Mouse (Mus musculus): ENCODE results near the gene Abcc4. TPM values are rescaled to one million over a fixed set of nuclear protein-coding genes. Genes with fewer than 3 reads are reported as not detected.

The Abcc4 gene
- polyA plus RNA-seq, 1 experiment from 2014 or later = 2.0 TPM

- Histone ChIP-seq H3K4me3 (ENCODE audit: low read depth, low read length) (peak overlapping the region; percentile 61), H3K9me3 (ENCODE audit: control insufficient read depth, low read length) (no peaks in the 10 kb centered on the region), H3K4me2 (ENCODE audit: low read depth, low read length) (peak overlapping the region; percentile 97), H3K27ac (ENCODE audit: low read depth, low read length) (0 out of 2 replicates have a peak overlapping the region, but pooled peaks have one; percentile 35), H3K36me3 (ENCODE audit: control insufficient read depth, insufficient read depth, low read length) (no peaks in the 10 kb centered on the region), H3K9ac (replicated peaks; ENCODE audit: low read depth, low read length) (peak overlapping the region; percentile 63), H3K4me1 (ENCODE audit: control insufficient read depth, insufficient read depth, low read length) (no peaks in the 10 kb centered on the region; the same call in 1 of the 2 replicates), H3K27me3 (ENCODE audit: control insufficient read depth, insufficient read depth, low read length) (0 out of 2 replicates have a peak, but pooled peaks cover 4% of the 10 kb centered on the region)
- WGBS = 2% methylated on average over 9 of the region's 10 CpGs
- peak; percentile 9 for ATAC-seq (ENCODE audit: low read depth)
These were observed 583 bp downstream of the Abcc4 start for GRCm38 (mm10) chr14:118705465-118705807.

DNA sequence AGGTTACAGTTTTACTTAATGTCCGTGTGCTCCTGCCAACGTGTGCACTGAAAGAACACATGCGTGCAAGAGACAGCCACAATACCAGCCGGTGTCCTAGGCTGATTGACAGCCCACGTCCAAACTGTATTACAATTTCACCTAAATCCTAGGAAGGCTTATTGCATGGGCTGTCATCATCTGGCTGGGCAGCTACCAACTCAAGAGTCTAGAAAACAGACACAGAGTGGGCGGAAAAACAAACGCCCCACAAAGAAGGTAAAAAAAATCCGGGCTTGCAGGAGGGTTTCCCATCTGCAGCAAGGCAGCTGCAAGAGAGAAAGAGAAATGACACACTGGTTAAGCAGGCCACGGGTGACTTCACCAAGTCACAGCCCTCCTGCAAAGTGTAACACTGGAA lies 2.7 kb downstream of the Abcc4 start:
- 80% methylated on average over 9 of the region's 9 CpGs for WGBS
- no peak overlapping the region for H3K4me2 ChIP-seq (ENCODE audit: low read depth, low read length)
- no peaks in the 10 kb centered on the region for H3K36me3 ChIP-seq (ENCODE audit: control insufficient read depth, insufficient read depth, low read length)
- ATAC-seq (ENCODE audit: low read depth) = no peak
- no peak overlapping the region for H3K27ac ChIP-seq (ENCODE audit: low read depth, low read length)
- H3K4me3 ChIP-seq (ENCODE audit: low read depth, low read length) = no peak overlapping the region
- H3K4me1 ChIP-seq (ENCODE audit: control insufficient read depth, insufficient read depth, low read length) = no peaks in the 10 kb centered on the region; the same call in 1 of the 2 replicates
- H3K9me3 ChIP-seq (ENCODE audit: control insufficient read depth, low read length) = no peaks in the 10 kb centered on the region
- no peak overlapping the region for H3K9ac ChIP-seq (replicated peaks; ENCODE audit: low read depth, low read length)
- H3K27me3 ChIP-seq (ENCODE audit: control insufficient read depth, insufficient read depth, low read length) = 0 out of 2 replicates have a peak, but pooled peaks cover 4% of the 10 kb centered on the region

GRCm38 (mm10) chr14:118701991-118702608 lies 3.9 kb downstream of the Abcc4 start:
- WGBS = 44% methylated on average over 7 of the region's 7 CpGs
- Histone ChIP-seq H3K9me3 (ENCODE audit: control insufficient read depth, low read length) (no peaks in the 10 kb centered on the region), H3K27ac (ENCODE audit: low read depth, low read length) (no peak overlapping the region), H3K27me3 (ENCODE audit: control insufficient read depth, insufficient read depth, low read length) (0 out of 2 replicates have a peak, but pooled peaks cover 2% of the 10 kb centered on the region), H3K9ac (replicated peaks; ENCODE audit: low read depth, low read length) (no peak overlapping the region), H3K4me2 (ENCODE audit: low read depth, low read length) (no peak overlapping the region), H3K4me1 (ENCODE audit: control insufficient read depth, insufficient read depth, low read length) (no peaks in the 10 kb centered on the region; the same call in 1 of the 2 replicates), H3K36me3 (ENCODE audit: control insufficient read depth, insufficient read depth, low read length) (no peaks in the 10 kb centered on the region), H3K4me3 (ENCODE audit: low read depth, low read length) (no peak overlapping the region)
- ATAC-seq (ENCODE audit: low read depth) = no peak

DNA sequence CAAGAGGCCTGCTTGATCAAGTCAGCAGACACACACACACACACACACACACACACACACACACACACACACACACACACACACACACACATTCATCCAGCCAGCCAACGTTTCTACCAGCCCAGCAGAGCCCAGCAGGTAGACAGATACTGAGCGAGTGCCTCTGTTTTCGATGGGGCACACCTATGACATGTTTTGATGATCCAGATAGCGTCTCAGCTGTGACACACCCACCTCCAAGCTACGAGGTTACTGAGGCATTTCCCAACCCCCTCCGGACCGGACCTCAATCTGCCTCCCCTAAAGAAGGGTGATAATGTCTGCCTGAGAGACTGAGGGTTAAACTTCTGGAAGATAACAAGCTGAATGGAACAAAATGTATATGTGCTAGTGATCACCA lies 5.4 kb downstream of the Abcc4 start:
- Histone ChIP-seq H3K4me1 (ENCODE audit: control insufficient read depth, insufficient read depth, low read length) (no peaks in the 10 kb centered on the region), H3K9me3 (ENCODE audit: control insufficient read depth, low read length) (no peaks in the 10 kb centered on the region), H3K27ac (ENCODE audit: low read depth, low read length) (no peak overlapping the region), H3K36me3 (ENCODE audit: control insufficient read depth, insufficient read depth, low read length) (no peaks in the 10 kb centered on the region), H3K27me3 (ENCODE audit: control insufficient read depth, insufficient read depth, low read length) (no peaks in the 10 kb centered on the region), H3K4me3 (ENCODE audit: low read depth, low read length) (no peak overlapping the region), H3K4me2 (ENCODE audit: low read depth, low read length) (no peak overlapping the region), H3K9ac (replicated peaks; ENCODE audit: low read depth, low read length) (no peak overlapping the region)
- WGBS = 75% methylated on average over 7 of the region's 7 CpGs
- ATAC-seq (ENCODE audit: low read depth) = no peak

- no peaks in the 10 kb centered on the region for H3K27me3 ChIP-seq (ENCODE audit: control insufficient read depth, insufficient read depth, low read length)
- H3K4me1 ChIP-seq (ENCODE audit: control insufficient read depth, insufficient read depth, low read length) = no peaks in the 10 kb centered on the region
- no peak overlapping the region for H3K4me2 ChIP-seq (ENCODE audit: low read depth, low read length)
- ATAC-seq (ENCODE audit: low read depth) = no peak
- H3K9ac ChIP-seq (replicated peaks; ENCODE audit: low read depth, low read length) = no peak overlapping the region
- H3K4me3 ChIP-seq (ENCODE audit: low read depth, low read length) = no peak overlapping the region
- no peak overlapping the region for H3K27ac ChIP-seq (ENCODE audit: low read depth, low read length)
- no peaks in the 10 kb centered on the region for H3K36me3 ChIP-seq (ENCODE audit: control insufficient read depth, insufficient read depth, low read length)
- H3K9me3 ChIP-seq (ENCODE audit: control insufficient read depth, low read length) = no peaks in the 10 kb centered on the region
- 40% methylated on average over 5 of the region's 5 CpGs for WGBS
These were observed 6.1 kb downstream of the Abcc4 start for GRCm38 (mm10) chr14:118699963-118700362.

DNA sequence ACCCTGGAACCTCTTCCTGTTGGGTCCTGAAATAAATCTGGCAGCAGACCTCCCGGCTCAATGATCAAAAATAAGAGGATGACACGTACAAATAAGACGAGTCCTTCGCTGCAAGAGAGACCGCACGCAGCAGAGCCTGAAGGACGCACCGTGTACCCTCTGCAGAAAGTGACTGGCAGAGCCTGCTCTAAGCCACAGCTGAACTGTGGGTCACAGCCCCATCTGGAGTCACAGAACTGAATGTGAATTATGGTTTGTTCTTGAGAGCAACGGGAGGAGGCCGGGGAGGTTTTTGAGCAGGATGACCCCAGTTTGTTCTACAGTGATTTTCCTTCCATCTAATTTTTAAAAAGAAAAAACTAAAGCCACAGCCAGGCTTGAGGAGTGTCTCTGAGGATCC lies 6.5 kb downstream of the Abcc4 start:
- Histone ChIP-seq H3K27ac (ENCODE audit: low read depth, low read length) (no peak overlapping the region), H3K9me3 (ENCODE audit: control insufficient read depth, low read length) (no peaks in the 10 kb centered on the region), H3K9ac (replicated peaks; ENCODE audit: low read depth, low read length) (no peak overlapping the region), H3K27me3 (ENCODE audit: control insufficient read depth, insufficient read depth, low read length) (no peaks in the 10 kb centered on the region), H3K4me3 (ENCODE audit: low read depth, low read length) (no peak overlapping the region), H3K4me1 (ENCODE audit: control insufficient read depth, insufficient read depth, low read length) (no peaks in the 10 kb centered on the region), H3K36me3 (ENCODE audit: control insufficient read depth, insufficient read depth, low read length) (no peaks in the 10 kb centered on the region), H3K4me2 (ENCODE audit: low read depth, low read length) (no peak overlapping the region)
- ATAC-seq (ENCODE audit: low read depth) = no peak
- WGBS = 58% methylated on average over 10 of the region's 10 CpGs

- no peak overlapping the region for H3K4me3 ChIP-seq (ENCODE audit: low read depth, low read length)
- no peaks in the 10 kb centered on the region for H3K36me3 ChIP-seq (ENCODE audit: control insufficient read depth, insufficient read depth, low read length)
- ATAC-seq (ENCODE audit: low read depth) = no peak
- no peaks in the 10 kb centered on the region for H3K4me1 ChIP-seq (ENCODE audit: control insufficient read depth, insufficient read depth, low read length)
- H3K9ac ChIP-seq (replicated peaks; ENCODE audit: low read depth, low read length) = no peak overlapping the region
- no peaks in the 10 kb centered on the region for H3K27me3 ChIP-seq (ENCODE audit: control insufficient read depth, insufficient read depth, low read length)
- no peak overlapping the region for H3K4me2 ChIP-seq (ENCODE audit: low read depth, low read length)
- no peak overlapping the region for H3K27ac ChIP-seq (ENCODE audit: low read depth, low read length)
- 96% methylated on average over 16 of the region's 16 CpGs for WGBS
- H3K9me3 ChIP-seq (ENCODE audit: control insufficient read depth, low read length) = no peaks in the 10 kb centered on the region
These were observed 9.3 kb downstream of the Abcc4 start for GRCm38 (mm10) chr14:118696556-118697289.

DNA sequence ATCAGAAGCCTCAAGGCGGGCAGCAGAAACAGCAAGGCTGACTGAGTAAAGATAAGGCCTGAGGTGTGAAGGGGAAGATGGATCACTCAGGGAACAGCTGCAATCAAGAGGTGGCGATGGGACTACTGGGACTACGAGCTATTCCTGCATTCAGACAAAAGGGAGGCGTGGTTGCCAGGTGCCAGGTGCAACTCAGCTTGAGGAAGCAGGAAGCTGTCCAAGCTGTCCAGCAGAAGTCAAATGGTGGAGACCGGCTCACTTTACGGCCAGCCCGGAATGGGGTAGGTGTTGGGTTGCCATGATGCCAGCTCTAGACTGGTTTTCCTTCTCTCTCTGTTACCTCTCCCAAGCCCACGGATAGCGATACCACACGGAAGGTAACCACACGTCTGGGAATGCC lies 10.2 kb downstream of the Abcc4 start:
- ATAC-seq (ENCODE audit: low read depth) = no peak
- Histone ChIP-seq H3K27ac (ENCODE audit: low read depth, low read length) (no peak overlapping the region), H3K4me1 (ENCODE audit: control insufficient read depth, insufficient read depth, low read length) (no peaks in the 10 kb centered on the region), H3K4me2 (ENCODE audit: low read depth, low read length) (no peak overlapping the region), H3K9me3 (ENCODE audit: control insufficient read depth, low read length) (no peaks in the 10 kb centered on the region), H3K27me3 (ENCODE audit: control insufficient read depth, insufficient read depth, low read length) (no peaks in the 10 kb centered on the region), H3K4me3 (ENCODE audit: low read depth, low read length) (no peak overlapping the region), H3K36me3 (ENCODE audit: control insufficient read depth, insufficient read depth, low read length) (no peaks in the 10 kb centered on the region), H3K9ac (replicated peaks; ENCODE audit: low read depth, low read length) (no peak overlapping the region)
- WGBS = 95% methylated on average over 11 of the region's 11 CpGs

DNA sequence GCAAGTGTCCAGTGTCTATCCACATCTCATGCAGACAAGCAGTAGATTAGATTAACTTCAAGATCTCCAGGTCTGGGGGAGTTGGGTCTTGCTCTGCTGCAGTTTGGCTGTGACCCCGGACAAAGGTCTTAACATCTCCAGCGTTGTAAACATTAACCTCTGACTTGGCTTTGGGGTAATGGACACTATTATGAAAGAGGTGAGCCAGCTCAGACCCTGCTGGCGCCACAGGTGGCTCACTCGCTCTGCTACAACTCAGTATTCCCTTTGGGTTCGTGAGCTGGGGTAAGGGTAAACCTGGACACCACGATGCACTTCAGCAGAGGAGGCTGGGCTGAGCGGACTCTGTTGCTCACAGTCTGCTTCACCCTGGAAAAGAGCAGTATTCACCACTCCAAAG lies 11.7 kb downstream of the Abcc4 start:
- no peaks in the 10 kb centered on the region for H3K9me3 ChIP-seq (ENCODE audit: control insufficient read depth, low read length)
- no peak overlapping the region for H3K4me3 ChIP-seq (ENCODE audit: low read depth, low read length)
- H3K9ac ChIP-seq (replicated peaks; ENCODE audit: low read depth, low read length) = no peak overlapping the region
- no peak for ATAC-seq (ENCODE audit: low read depth)
- 93% methylated on average over 7 of the region's 7 CpGs for WGBS
- H3K4me1 ChIP-seq (ENCODE audit: control insufficient read depth, insufficient read depth, low read length) = no peaks in the 10 kb centered on the region
- H3K4me2 ChIP-seq (ENCODE audit: low read depth, low read length) = no peak overlapping the region
- H3K36me3 ChIP-seq (ENCODE audit: control insufficient read depth, insufficient read depth, low read length) = no peaks in the 10 kb centered on the region
- no peaks in the 10 kb centered on the region for H3K27me3 ChIP-seq (ENCODE audit: control insufficient read depth, insufficient read depth, low read length)
- H3K27ac ChIP-seq (ENCODE audit: low read depth, low read length) = no peak overlapping the region
